Mouse (Mus musculus): ENCODE measurements at regions not wholly inside any gene's neighbourhood (a gene's known extent, or its start where the extent isn't known, plus 50 kb on each side); places are given as distances from the start of the nearest gene placed in this dataset.

- DNase-seq (ENCODE audit: low spot score) (no peak), ATAC-seq (no peak)
- no peak overlapping the region for H3K4me2 ChIP-seq (replicated peaks; ENCODE audit: low read depth, low read length)
Measured at GRCm38 (mm10) chr8:35112591-35113265, 652.9 kb upstream of the Gm19410 start.

DNA sequence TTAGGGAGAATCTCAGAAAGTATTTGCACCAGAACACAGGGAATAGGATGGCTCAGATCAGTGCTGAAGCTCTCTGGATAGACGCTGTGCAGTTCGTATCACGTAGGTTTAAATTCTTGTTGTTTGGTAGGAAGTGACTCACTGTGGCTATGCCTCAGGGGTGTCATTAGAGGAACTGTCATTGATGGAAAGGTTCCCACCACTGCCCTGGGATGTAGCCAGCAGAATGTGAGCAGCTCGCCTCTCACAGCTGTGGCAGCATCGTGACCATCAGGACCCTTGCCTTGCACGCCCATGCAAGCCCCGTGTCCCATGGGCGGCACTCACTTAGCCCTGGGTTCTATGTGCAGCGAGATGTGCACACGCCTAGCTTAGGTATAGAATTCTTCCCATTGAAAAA lies 651.6 kb upstream of the Gm19410 start:
- H3K27ac ChIP-seq (ENCODE audit: low read length) = no peak overlapping the region
- no peaks in the 10 kb centered on the region for H3K36me3 ChIP-seq (ENCODE audit: insufficient read depth, low read length)
- no peak overlapping the region for H3K4me3 ChIP-seq (ENCODE audit: low read depth, low read length)
- WGBS = 58% methylated on average over 10 of the region's 10 CpGs
- no peaks in the 10 kb centered on the region for H3K4me1 ChIP-seq (ENCODE audit: insufficient read depth, low read depth, low read length)
- TF ChIP-seq EP300 (IDR thresholded peaks at IDR 0.05) = no peak
- TF ChIP-seq CTCF (IDR thresholded peaks at IDR 0.05) = no peak
- ATAC-seq (peak; percentile 43), DNase-seq (ENCODE audit: low spot score) (peak; percentile 29)
- no peak overlapping the region for H3K4me2 ChIP-seq (replicated peaks; ENCODE audit: low read depth, low read length)
- no peaks in the 10 kb centered on the region for H3K27me3 ChIP-seq (replicated peaks; ENCODE audit: insufficient read depth, low read length)
- H3K9me3 ChIP-seq (ENCODE audit: low read length) = no peaks in the 10 kb centered on the region
- H3K9ac ChIP-seq (replicated peaks; ENCODE audit: low read depth) = no peak overlapping the region

More at GRCm38 (mm10) chr8:35112591-35113265, 652.9 kb upstream of the Gm19410 start:
- Histone ChIP-seq H3K9ac (replicated peaks; ENCODE audit: low read depth) (no peak overlapping the region), H3K27ac (ENCODE audit: low read length) (no peak overlapping the region), H3K27me3 (replicated peaks; ENCODE audit: insufficient read depth, low read length) (no peaks in the 10 kb centered on the region), H3K4me3 (ENCODE audit: low read depth, low read length) (no peak overlapping the region), H3K4me1 (ENCODE audit: insufficient read depth, low read depth, low read length) (no peaks in the 10 kb centered on the region), H3K9me3 (ENCODE audit: low read length) (no peaks in the 10 kb centered on the region), H3K36me3 (ENCODE audit: insufficient read depth, low read length) (no peaks in the 10 kb centered on the region)
- TF ChIP-seq CTCF (IDR thresholded peaks at IDR 0.05) (no peak), EP300 (IDR thresholded peaks at IDR 0.05) (no peak)
- 53% methylated on average over 7 of the region's 7 CpGs for WGBS

GRCm38 (mm10) chr8:35120612-35121011 lies 645.0 kb upstream of the Gm19410 start:
- Histone ChIP-seq H3K4me1 (ENCODE audit: insufficient read depth, low read depth, low read length) (0 out of 2 replicates have a peak, but pooled peaks cover 6% of the 10 kb centered on the region), H3K4me2 (replicated peaks; ENCODE audit: low read depth, low read length) (peak overlapping the region; percentile 28; the same call in 1 of the 2 replicates), H3K36me3 (ENCODE audit: insufficient read depth, low read length) (no peaks in the 10 kb centered on the region), H3K9me3 (ENCODE audit: low read length) (no peaks in the 10 kb centered on the region), H3K4me3 (ENCODE audit: low read depth, low read length) (no peak overlapping the region), H3K27ac (ENCODE audit: low read length) (no peak overlapping the region), H3K27me3 (replicated peaks; ENCODE audit: insufficient read depth, low read length) (no peaks in the 10 kb centered on the region), H3K9ac (replicated peaks; ENCODE audit: low read depth) (no peak overlapping the region)
- DNase-seq (ENCODE audit: low spot score) = peak; percentile 59
- TF ChIP-seq EP300 (IDR thresholded peaks at IDR 0.05) (no peak), CTCF (IDR thresholded peaks at IDR 0.05) (no peak)
- peak; percentile 83 for ATAC-seq
- 57% methylated on average over 5 of the region's 5 CpGs for WGBS

GRCm38 (mm10) chr8:35121084-35121483 lies 644.5 kb upstream of the Gm19410 start:
- DNase-seq (ENCODE audit: low spot score) (no peak), ATAC-seq (no peak)
- Histone ChIP-seq H3K4me1 (ENCODE audit: insufficient read depth, low read depth, low read length) (0 out of 2 replicates have a peak, but pooled peaks cover 6% of the 10 kb centered on the region), H3K36me3 (ENCODE audit: insufficient read depth, low read length) (no peaks in the 10 kb centered on the region), H3K9me3 (ENCODE audit: low read length) (no peaks in the 10 kb centered on the region), H3K9ac (replicated peaks; ENCODE audit: low read depth) (no peak overlapping the region), H3K4me2 (replicated peaks; ENCODE audit: low read depth, low read length) (no peak overlapping the region), H3K27me3 (replicated peaks; ENCODE audit: insufficient read depth, low read length) (no peaks in the 10 kb centered on the region), H3K4me3 (ENCODE audit: low read depth, low read length) (no peak overlapping the region), H3K27ac (ENCODE audit: low read length) (no peak overlapping the region)
- WGBS = 93% methylated on average over 8 of the region's 8 CpGs
- TF ChIP-seq CTCF (IDR thresholded peaks at IDR 0.05) (no peak), EP300 (IDR thresholded peaks at IDR 0.05) (no peak)

DNA sequence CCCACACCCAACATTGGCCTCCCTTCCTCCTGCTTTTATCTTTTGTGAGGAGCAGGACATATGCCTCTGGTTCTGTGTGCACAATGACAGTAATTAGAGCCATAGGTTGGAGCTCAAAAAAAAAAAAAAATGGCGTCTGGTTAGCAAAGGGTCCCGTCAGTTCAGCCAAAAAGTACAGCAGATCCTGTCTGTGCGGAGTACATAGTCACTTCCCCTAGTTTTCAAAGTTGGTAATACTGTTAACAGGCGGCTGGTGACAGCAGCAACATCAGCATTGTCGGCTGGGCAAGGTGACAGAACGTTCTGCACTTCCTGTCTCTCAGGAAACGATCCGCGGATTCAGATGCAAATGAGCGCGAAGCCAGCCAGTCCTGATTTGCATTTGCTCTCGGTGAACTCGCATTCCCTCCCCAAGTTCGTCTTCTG lies 642.4 kb upstream of the Gm19410 start:
- peak overlapping the region; percentile 34 for H3K4me2 ChIP-seq (replicated peaks; ENCODE audit: low read depth, low read length)
- WGBS = 8% methylated on average over 14 of the region's 14 CpGs
- H3K9ac ChIP-seq (replicated peaks; ENCODE audit: low read depth) = no peak overlapping the region
- H3K36me3 ChIP-seq (ENCODE audit: insufficient read depth, low read length) = no peaks in the 10 kb centered on the region
- H3K4me3 ChIP-seq (ENCODE audit: low read depth, low read length) = no peak overlapping the region
- H3K4me1 ChIP-seq (ENCODE audit: insufficient read depth, low read depth, low read length) = 0 out of 2 replicates have a peak, but pooled peaks cover 6% of the 10 kb centered on the region
- no peaks in the 10 kb centered on the region for H3K27me3 ChIP-seq (replicated peaks; ENCODE audit: insufficient read depth, low read length)
- DNase-seq (ENCODE audit: low spot score) (peak; percentile 71), ATAC-seq (peak; percentile 35)
- H3K9me3 ChIP-seq (ENCODE audit: low read length) = no peaks in the 10 kb centered on the region
- no peak for TF ChIP-seq EP300 (IDR thresholded peaks at IDR 0.05)
- TF ChIP-seq CTCF (IDR thresholded peaks at IDR 0.05) = peak; percentile 17; the same call in 1 of the 2 replicates
- no peak overlapping the region for H3K27ac ChIP-seq (ENCODE audit: low read length)

GRCm38 (mm10) chr8:35125179-35125578 lies 640.4 kb upstream of the Gm19410 start:
- WGBS = 86% methylated on average over 3 of the region's 3 CpGs
- H3K9ac ChIP-seq (replicated peaks; ENCODE audit: low read depth) = no peak overlapping the region
- no peak for TF ChIP-seq EP300 (IDR thresholded peaks at IDR 0.05)
- TF ChIP-seq CTCF (IDR thresholded peaks at IDR 0.05) = no peak
- DNase-seq (ENCODE audit: low spot score) = no peak
- H3K4me2 ChIP-seq (replicated peaks; ENCODE audit: low read depth, low read length) = no peak overlapping the region
- H3K4me1 ChIP-seq (ENCODE audit: insufficient read depth, low read depth, low read length) = 0 out of 2 replicates have a peak, but pooled peaks cover 6% of the 10 kb centered on the region
- no peak overlapping the region for H3K27ac ChIP-seq (ENCODE audit: low read length)
- H3K36me3 ChIP-seq (ENCODE audit: insufficient read depth, low read length) = no peaks in the 10 kb centered on the region
- H3K9me3 ChIP-seq (ENCODE audit: low read length) = no peaks in the 10 kb centered on the region
- no peak for ATAC-seq
- H3K27me3 ChIP-seq (replicated peaks; ENCODE audit: insufficient read depth, low read length) = no peaks in the 10 kb centered on the region
- H3K4me3 ChIP-seq (ENCODE audit: low read depth, low read length) = no peak overlapping the region
